Mouse (Mus musculus) hematopoietic multipotent progenitor cell, adult 10-12 weeks (in vitro differentiated cells): ENCODE data around the gene Stard8. TPM values are rescaled to one million over a fixed set of nuclear protein-coding genes. Genes with fewer than 3 reads are reported as not detected.

Experiments
- polyA plus RNA-seq: library from polyadenylated mRNA; stranded (reverse); fragments of >175 nt; gene quantifications from 2 replicates; pipeline ENCODE4 v1.2.3, GENCODE M21; 2012; ENCODE audit warnings: low replicate concordance

The Stard8 gene
- polyA plus RNA-seq, result 1.1 and 5.9 TPM in 2 replicates

GRCm38 (mm10) chrX:99003046-99003445 is at the start of gene Stard8:
Stard8 (plus strand) TSS chrX:99003248.

Other genes starting within 250 kb of the Stard8 start
- 0.34 and 1.2 TPM in 2 replicates for gene Ophn1, start 112.2 kb upstream of the Stard8 start, polyA plus RNA-seq
- gene Yipf6, start 66.9 kb upstream of the Stard8 start, polyA plus RNA-seq, result 1.9 and 21.3 TPM in 2 replicates
- 16.3 and 18.6 TPM in 2 replicates for gene Efnb1, start 132.9 kb downstream of the Stard8 start, polyA plus RNA-seq